Mouse (Mus musculus): ENCODE results near the gene Tmod1.

DNA sequence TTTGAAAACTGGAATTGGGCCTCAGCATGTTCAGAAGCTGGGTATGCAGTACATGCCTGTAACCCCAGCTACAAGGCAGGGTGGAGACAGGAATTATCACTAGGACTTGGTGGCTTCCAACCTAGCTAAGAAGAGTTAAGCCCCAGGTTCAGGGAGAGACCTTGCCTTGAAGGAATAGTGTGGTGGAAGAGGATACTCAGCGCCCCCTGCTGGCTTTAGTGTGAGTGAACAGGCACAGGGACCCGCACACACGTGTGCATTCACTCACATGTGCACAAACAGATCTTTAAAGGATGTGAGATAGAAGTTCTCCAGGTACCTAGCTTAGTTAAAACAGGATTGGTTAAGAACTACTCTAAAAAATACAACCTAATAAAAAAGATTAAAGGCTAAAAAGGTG lies 105.6 kb downstream of the Tmod1 start:
- TF ChIP-seq CTCF (IDR thresholded peaks at IDR 0.05; ENCODE audit: extremely low read depth, insufficient read depth, insufficient read length, insufficient replicate concordance) (peak; percentile 3; the same call in 1 of the 2 replicates), POLR2A (IDR thresholded peaks at IDR 0.05; ENCODE audit: low read depth, low read length) (no peak)

All from spleen, adult 2 months (tissue).